ENCODE assay signal across 10 mouse cellular contexts in genomic region chr1:24553462-24553861, GRCm38 (mm10). TPM values are rescaled to one million over a fixed set of nuclear protein-coding genes. Genes with fewer than 3 reads are reported as not detected.
DNase-seq lines count a peak whose midpoint lies in the region; ATAC-seq lines count a peak whose summit lies in the region.
"Had no signal": no experiment of that assay in that cellular context is flagged by ENCODE, and none has a peak within 500 bp of the region (broad histone marks: within the 10 kb centered on the region; RNA-seq: fewer than 3 reads in every experiment).

No protein-coding gene starts in this region.

- ATAC-seq in kidney, embryonic 14.5 days (ENCODE audit: low FRiP score, low TSS enrichment), result peak; percentile 46; the same call in 1 of the 2 replicates
- ATAC-seq: CD4-positive, CD25-positive, alpha-beta regulatory T cell, adult 4 months had no signal

- no peak overlapping the region for H3K4me3 ChIP-seq in heart, embryonic 10.5 days
- no peak overlapping the region for H3K4me3 ChIP-seq in kidney, embryonic 14.5 days (ENCODE audit: low read length)

- H3K9ac ChIP-seq in kidney, embryonic 14.5 days (ENCODE audit: low read depth, low read length), result no peak overlapping the region

- no peaks in the 10 kb centered on the region for H3K36me3 ChIP-seq in heart, embryonic 10.5 days
- no peaks in the 10 kb centered on the region for H3K36me3 ChIP-seq in kidney, embryonic 14.5 days (ENCODE audit: control insufficient read depth, insufficient read depth, low read length)

- H3K9me3 ChIP-seq in heart, embryonic 10.5 days, result no peaks in the 10 kb centered on the region
- H3K9me3 ChIP-seq in kidney, embryonic 14.5 days (ENCODE audit: control insufficient read depth, low read length), result no peaks in the 10 kb centered on the region

- no peak overlapping the region for H3K4me2 ChIP-seq in kidney, embryonic 14.5 days (replicated peaks; ENCODE audit: low read depth, low read length)

- H3K27ac ChIP-seq in heart, embryonic 10.5 days, result no peak overlapping the region
- no peak overlapping the region for H3K27ac ChIP-seq in kidney, embryonic 14.5 days (ENCODE audit: low read depth, low read length)

- H3K4me1 ChIP-seq in heart, embryonic 10.5 days, result no peaks in the 10 kb centered on the region
- no peaks in the 10 kb centered on the region for H3K4me1 ChIP-seq in kidney, embryonic 14.5 days (ENCODE audit: control insufficient read depth, insufficient read depth, low read length)

- H3K27me3 ChIP-seq in heart, embryonic 10.5 days (ENCODE audit: insufficient read depth, poor library complexity, severe bottlenecking), result no peaks in the 10 kb centered on the region
- no peaks in the 10 kb centered on the region; the same call in 1 of the 2 replicates for H3K27me3 ChIP-seq in kidney, embryonic 14.5 days (ENCODE audit: control insufficient read depth, insufficient read depth, low read length)

- peak; percentile 21 for DNase-seq in heart, adult 8-10 months (ENCODE audit: low spot score)
- DNase-seq in heart, embryonic 10.5 days (ENCODE audit: low spot score), result no peak
- peak; percentile 95 for DNase-seq in 3T3-L1 (ENCODE audit: low read depth, low spot score)
- DNase-seq in embryo, embryonic 11.5 days (ENCODE audit: low read depth, low spot score), result peak; percentile 20
- DNase-seq in testis, postnatal 14 days (ENCODE audit: low spot score), result no peak
- no peak for DNase-seq in thymus, adult 18-20 months
- DNase-seq in left cerebral cortex, adult 8-10 months (ENCODE audit: low spot score in 2 of 2), result no peak
- DNase-seq: gastrocnemius, postnatal 36 days had no signal

- WGBS in heart, embryonic 10.5 days, result 23% methylated on average over 4 of the region's 4 CpGs
- WGBS in kidney, embryonic 14.5 days, result 40% methylated on average over 4 of the region's 4 CpGs

RNA-seq across cellular contexts. Expression of gene Col19a1, which starts 33.8 kb away (rescaled TPM):
- total RNA-seq in heart, adult 8-10 months (2022), result under 1 TPM in 3 of 4 experiments, not detected in 1; 0.11 to 0.14 (median 0.12) TPM
- polyA plus RNA-seq in heart, embryonic 10.5 days (2016; fragmentation: Nextera tagmentation; extraction: Ambion mirVana), result 0.11 and 0.23 TPM in 2 replicates
- 0.09 TPM in 1 of 2 replicates, not detected in the other for polyA plus RNA-seq in kidney, embryonic 14.5 days (2014; fragmentation: Nextera tagmentation; extraction: Ambion mirVana)
- total RNA-seq in left cerebral cortex, adult 8-10 months (2022), result 10 to 100 TPM; 21.8 to 24.2 (median 23.1) TPM
- polyA plus RNA-seq: CD4-positive, CD25-positive, alpha-beta regulatory T cell, adult 4 months had no signal

Comparison
In these comparisons a context has a peak if more than half of its experiments do, and no peak if none do; other contexts are left out.
1. DNase-seq: peak in heart, adult 8-10 months (single experiment), 3T3-L1 (single experiment) and embryo, embryonic 11.5 days (single experiment); none in heart, embryonic 10.5 days (single experiment), testis, postnatal 14 days (single experiment), thymus, adult 18-20 months (0 of 2) and left cerebral cortex, adult 8-10 months (0 of 2).
2. RNA of gene Col19a1, which starts 33.8 kb away (total RNA-seq): 21.8 to 24.2 TPM in left cerebral cortex, adult 8-10 months; 0.11 to 0.14 TPM in heart, adult 8-10 months; every median in the first group is over 10 times any median in the second.